Comparison of ENCODE assay signal across 22 mouse cellular contexts in genomic region chr4:33029104-33029503, GRCm38 (mm10). TPM values are rescaled to one million over a fixed set of nuclear protein-coding genes. Genes with fewer than 3 reads are reported as not detected.
DNase-seq lines count a peak whose midpoint lies in the region; ATAC-seq lines count a peak whose summit lies in the region.
"Had no signal": no experiment of that assay in that cellular context is flagged by ENCODE, and none has a peak within 500 bp of the region (broad histone marks: within the 10 kb centered on the region; RNA-seq: fewer than 3 reads in every experiment).

No protein-coding gene starts in this region.

- no peak for DNase-seq in hindbrain, embryonic 11.5 days (ENCODE audit: low spot score)
- no peak for DNase-seq in neural tube, embryonic 10.5 days (ENCODE audit: extremely low spot score, low spot score)
- DNase-seq in CD4-positive helper T cell, adult 2 months (ENCODE audit: low read depth, low spot score) = peak; percentile 7
- no peak for DNase-seq in cerebellum, adult 9-11 months
- DNase-seq: adrenal gland, adult 2 months; adrenal gland, postnatal 25 days; cerebellum, adult 18-20 months; cerebellum, postnatal 14 days; embryo, embryonic 11 days; gastrocnemius, adult 2 months; gastrocnemius, postnatal 25 days; heart, postnatal 10 days; heart, postnatal 4 days had no signal

- H3K9ac ChIP-seq in hindbrain, embryonic 13.5 days = no peak overlapping the region
- H3K9ac ChIP-seq in hindbrain, embryonic 11.5 days (ENCODE audit: low read depth, low read length) = no peak overlapping the region
- H3K9ac ChIP-seq in neural tube, embryonic 12.5 days = no peak overlapping the region
- H3K9ac ChIP-seq: embryonic facial prominence, embryonic 15.5 days had no signal

- H3K27me3 ChIP-seq in hindbrain, embryonic 13.5 days = no peaks in the 10 kb centered on the region
- H3K27me3 ChIP-seq in hindbrain, embryonic 11.5 days (ENCODE audit: control insufficient read depth, insufficient read depth, low read length) = no peaks in the 10 kb centered on the region
- no peaks in the 10 kb centered on the region for H3K27me3 ChIP-seq in neural tube, embryonic 12.5 days (replicated peaks)
- H3K27me3 ChIP-seq: embryonic facial prominence, embryonic 15.5 days had no signal

- H3K4me1 ChIP-seq in hindbrain, embryonic 13.5 days (replicated peaks) = peaks cover 31% of the 10 kb centered on the region
- H3K4me1 ChIP-seq in hindbrain, embryonic 11.5 days (replicated peaks; ENCODE audit: control insufficient read depth, insufficient read depth, low read length) = no peaks in the 10 kb centered on the region
- H3K4me1 ChIP-seq in neural tube, embryonic 12.5 days = peaks cover 10% of the 10 kb centered on the region; the same call in 1 of the 2 replicates

- no peak overlapping the region for H3K27ac ChIP-seq in hindbrain, embryonic 13.5 days
- H3K27ac ChIP-seq in hindbrain, embryonic 11.5 days (ENCODE audit: low read depth, low read length) = no peak overlapping the region
- H3K27ac ChIP-seq in neural tube, embryonic 12.5 days = no peak overlapping the region
- H3K27ac ChIP-seq: embryonic facial prominence, embryonic 15.5 days; forebrain, embryonic 10.5 days; gastrocnemius, adult 2 months; heart, embryonic 10.5 days had no signal

- ATAC-seq in hindbrain, embryonic 13.5 days (ENCODE audit: low FRiP score) = no peak
- ATAC-seq in hindbrain, embryonic 11.5 days (ENCODE audit: low FRiP score) = no peak
- ATAC-seq in neural tube, embryonic 12.5 days (ENCODE audit: low FRiP score, low read depth) = no peak
- ATAC-seq: forebrain, embryonic 14.5 days; hindbrain, embryonic 16.5 days had no signal

- 0 out of 2 replicates have a peak overlapping the region, but pooled peaks have one; percentile 35 for H3K4me2 ChIP-seq in hindbrain, embryonic 13.5 days
- H3K4me2 ChIP-seq in hindbrain, embryonic 11.5 days (replicated peaks; ENCODE audit: low read depth, low read length) = no peak overlapping the region
- 0 out of 2 replicates have a peak overlapping the region, but pooled peaks have one; percentile 9 for H3K4me2 ChIP-seq in neural tube, embryonic 12.5 days (replicated peaks)
- H3K4me2 ChIP-seq: embryonic facial prominence, embryonic 15.5 days had no signal

- WGBS in hindbrain, embryonic 13.5 days = 91% methylated on average over 7 of the region's 7 CpGs
- 91% methylated on average over 7 of the region's 7 CpGs for WGBS in hindbrain, embryonic 11.5 days
- WGBS in neural tube, embryonic 12.5 days = 93% methylated on average over 7 of the region's 7 CpGs

- H3K9me3 ChIP-seq in hindbrain, embryonic 13.5 days = no peaks in the 10 kb centered on the region
- no peaks in the 10 kb centered on the region for H3K9me3 ChIP-seq in hindbrain, embryonic 11.5 days (ENCODE audit: control insufficient read depth, low read length)
- H3K9me3 ChIP-seq in neural tube, embryonic 12.5 days = no peaks in the 10 kb centered on the region
- H3K9me3 ChIP-seq: embryonic facial prominence, embryonic 15.5 days; forebrain, embryonic 10.5 days; heart, embryonic 10.5 days had no signal

- H3K4me3 ChIP-seq in hindbrain, embryonic 13.5 days = no peak overlapping the region
- H3K4me3 ChIP-seq in hindbrain, embryonic 11.5 days (ENCODE audit: low read depth, low read length) = no peak overlapping the region
- no peak overlapping the region for H3K4me3 ChIP-seq in neural tube, embryonic 12.5 days
- H3K4me3 ChIP-seq: embryonic facial prominence, embryonic 15.5 days; erythroblast, embryonic 14.5 days; forebrain, embryonic 10.5 days; gastrocnemius, adult 2 months; heart, embryonic 10.5 days had no signal

- peaks cover 18% of the 10 kb centered on the region for H3K36me3 ChIP-seq in hindbrain, embryonic 13.5 days
- no peaks in the 10 kb centered on the region for H3K36me3 ChIP-seq in hindbrain, embryonic 11.5 days (ENCODE audit: control insufficient read depth, insufficient read depth, low read length)
- H3K36me3 ChIP-seq in neural tube, embryonic 12.5 days = peaks cover 5% of the 10 kb centered on the region; the same call in 1 of the 2 replicates

RNA-seq across cellular contexts. Expression of gene Ube2j1, which starts 2.1 kb away (rescaled TPM):
- 56.2 and 60.5 TPM in 2 replicates for polyA plus RNA-seq in hindbrain, embryonic 13.5 days (2015; fragmentation: Nextera tagmentation; extraction: Ambion mirVana)
- polyA plus RNA-seq in hindbrain, embryonic 11.5 days (2014; fragmentation: Nextera tagmentation; extraction: Ambion mirVana) = 50.4 and 62.8 TPM in 2 replicates
- 55.9 and 60.8 TPM in 2 replicates for polyA plus RNA-seq in neural tube, embryonic 12.5 days (2016; fragmentation: Nextera tagmentation; extraction: Ambion mirVana)

RNA-seq across cellular contexts. Expression of gene Gabrr2, which starts 33.7 kb away (rescaled TPM):
- polyA plus RNA-seq in hindbrain, embryonic 13.5 days (2015; fragmentation: Nextera tagmentation; extraction: Ambion mirVana) = 0.62 and 1.3 TPM in 2 replicates
- 0.39 TPM in 1 of 2 replicates, not detected in the other for polyA plus RNA-seq in hindbrain, embryonic 11.5 days (2014; fragmentation: Nextera tagmentation; extraction: Ambion mirVana)
- polyA plus RNA-seq in neural tube, embryonic 12.5 days (2016; fragmentation: Nextera tagmentation; extraction: Ambion mirVana) = 0.37 and 0.87 TPM in 2 replicates
- polyA plus RNA-seq: embryonic facial prominence, embryonic 11.5 days; erythroblast, embryonic 14.5 days had no signal

RNA-seq across cellular contexts. Expression of gene Rragd, which starts 46.3 kb away (rescaled TPM):
- polyA plus RNA-seq in hindbrain, embryonic 13.5 days (2015; fragmentation: Nextera tagmentation; extraction: Ambion mirVana) = 30.6 and 36.2 TPM in 2 replicates
- polyA plus RNA-seq in hindbrain, embryonic 11.5 days (2014; fragmentation: Nextera tagmentation; extraction: Ambion mirVana) = 36.6 and 53.5 TPM in 2 replicates
- polyA plus RNA-seq in neural tube, embryonic 12.5 days (2016; fragmentation: Nextera tagmentation; extraction: Ambion mirVana) = 41.0 and 42.8 TPM in 2 replicates
